ENCODE assay signal across 13 mouse cellular contexts in genomic region chr4:137943540-137943939, GRCm38 (mm10). TPM values are rescaled to one million over a fixed set of nuclear protein-coding genes. Genes with fewer than 3 reads are reported as not detected.
DNase-seq lines count a peak whose midpoint lies in the region; ATAC-seq and TF ChIP-seq lines count a peak whose summit lies in the region.
"Had no signal": no experiment of that assay in that cellular context is flagged by ENCODE, and none has a peak within 500 bp of the region (broad histone marks: within the 10 kb centered on the region; RNA-seq: fewer than 3 reads in every experiment).

No protein-coding gene starts in this region.

- no peak for TF ChIP-seq CTCF in left cerebral cortex, adult 2 months (IDR thresholded peaks at IDR 0.05)

- peaks cover 28% of the 10 kb centered on the region for H3K36me3 ChIP-seq in heart, embryonic 11.5 days (ENCODE audit: control insufficient read depth, insufficient read depth, low read length)
- peaks cover 26% of the 10 kb centered on the region for H3K36me3 ChIP-seq in liver, embryonic 15.5 days (replicated peaks)
- H3K36me3 ChIP-seq: G1E had no signal

- DNase-seq in heart, adult 11 months, result peak; percentile 96
- no peak for DNase-seq in left cerebral cortex, adult 2 months (ENCODE audit: extremely low spot score in 1 of 2, low spot score in 2 of 2)
- DNase-seq in left cerebral cortex, postnatal 10 days (ENCODE audit: extremely low spot score in 1 of 2, low spot score in 2 of 2), result no peak
- peak; percentile 80 for DNase-seq in adrenal gland, postnatal 14 days
- DNase-seq in c-Kit-positive CD71-positive TER-119-positive erythroid progenitor cells, embryonic 14.5 days (ENCODE audit: low spot score), result no peak
- DNase-seq: layer of hippocampus, adult 9-11 months; thymus, adult 2 months had no signal

- H3K9ac ChIP-seq in heart, embryonic 11.5 days (ENCODE audit: low read depth, low read length), result no peak overlapping the region
- H3K9ac ChIP-seq in liver, embryonic 15.5 days, result no peak overlapping the region
- H3K9ac ChIP-seq: embryonic facial prominence, embryonic 12.5 days; hindbrain, embryonic 15.5 days; midbrain, embryonic 12.5 days had no signal

- WGBS in heart, embryonic 11.5 days (ENCODE audit: insufficient replicate concordance), result 73% methylated on average over 10 of the region's 10 CpGs
- WGBS in liver, embryonic 15.5 days (ENCODE audit: insufficient replicate concordance), result 67% methylated on average over 10 of the region's 10 CpGs

- no peak overlapping the region for H3K4me2 ChIP-seq in heart, embryonic 11.5 days
- H3K4me2 ChIP-seq in liver, embryonic 15.5 days, result no peak overlapping the region
- H3K4me2 ChIP-seq: embryonic facial prominence, embryonic 12.5 days; hindbrain, embryonic 15.5 days; midbrain, embryonic 12.5 days had no signal

- no peak overlapping the region for H3K4me3 ChIP-seq in heart, embryonic 11.5 days (ENCODE audit: low read depth, low read length)
- H3K4me3 ChIP-seq in left cerebral cortex, adult 2 months, result no peak overlapping the region
- H3K4me3 ChIP-seq in liver, embryonic 15.5 days (replicated peaks), result no peak overlapping the region
- H3K4me3 ChIP-seq: embryonic facial prominence, embryonic 12.5 days; hindbrain, embryonic 15.5 days; midbrain, embryonic 12.5 days had no signal

- intact Hi-C loops in left cerebral cortex, adult 2 months (cut with DNase I), result loop anchor here (2.0 to 5.0 kb wide), 2 partner anchors 79 to 211 kb away; no protein-coding TSS in a partner anchor
- intact Hi-C loops in left cerebral cortex, postnatal 10 days (cut with DNase I), result no loop called here

- ATAC-seq in heart, embryonic 11.5 days (replicated peaks; ENCODE audit: insufficient number of reproducible peaks, low FRiP score, low TSS enrichment), result no peak
- ATAC-seq in liver, embryonic 15.5 days (ENCODE audit: insufficient read depth), result peak; percentile 70

- no peaks in the 10 kb centered on the region for H3K9me3 ChIP-seq in heart, embryonic 11.5 days (replicated peaks; ENCODE audit: control insufficient read depth, low read length)
- H3K9me3 ChIP-seq in liver, embryonic 15.5 days (replicated peaks), result no peaks in the 10 kb centered on the region
- H3K9me3 ChIP-seq: embryonic facial prominence, embryonic 12.5 days; G1E; hindbrain, embryonic 15.5 days; midbrain, embryonic 12.5 days had no signal

- no peaks in the 10 kb centered on the region for H3K27me3 ChIP-seq in heart, embryonic 11.5 days (ENCODE audit: control insufficient read depth, insufficient read depth, low read length)
- no peaks in the 10 kb centered on the region for H3K27me3 ChIP-seq in liver, embryonic 15.5 days
- H3K27me3 ChIP-seq: embryonic facial prominence, embryonic 12.5 days; hindbrain, embryonic 15.5 days; midbrain, embryonic 12.5 days had no signal

- no peak overlapping the region for H3K27ac ChIP-seq in heart, embryonic 11.5 days (ENCODE audit: low read depth, low read length)
- H3K27ac ChIP-seq in left cerebral cortex, adult 2 months, result peak overlapping the region; percentile 87; the same call in 1 of the 2 replicates
- H3K27ac ChIP-seq in liver, embryonic 15.5 days (replicated peaks), result peak overlapping the region; percentile 67
- H3K27ac ChIP-seq: embryonic facial prominence, embryonic 12.5 days; hindbrain, embryonic 15.5 days had no signal

- peaks cover 5% of the 10 kb centered on the region for H3K4me1 ChIP-seq in heart, embryonic 11.5 days (ENCODE audit: control insufficient read depth, insufficient read depth, low read length)
- H3K4me1 ChIP-seq in liver, embryonic 15.5 days (replicated peaks), result peaks cover 18% of the 10 kb centered on the region
- H3K4me1 ChIP-seq: embryonic facial prominence, embryonic 12.5 days had no signal

RNA-seq across cellular contexts. Expression of gene Eif4g3, which starts 49.3 kb away (rescaled TPM):
- 30.5 and 33.6 TPM in 2 replicates for polyA plus RNA-seq in heart, embryonic 11.5 days (2014; fragmentation: Nextera tagmentation; extraction: Ambion mirVana)
- total RNA-seq in left cerebral cortex, adult 2 months (2021), result 100 to 1,000 TPM; 179 to 187 TPM
- total RNA-seq in left cerebral cortex, postnatal 10 days (2021), result 100 to 1,000 TPM; 198 to 199 TPM
- total RNA-seq in adrenal gland, postnatal 14 days (2021), result 104 and 107 TPM in 2 replicates
- polyA plus RNA-seq in liver, embryonic 15.5 days (2015; fragmentation: Nextera tagmentation; extraction: Ambion mirVana), result 6.3 and 8.5 TPM in 2 replicates

Comparison
In these comparisons a context has a peak if more than half of its experiments do, and no peak if none do; other contexts are left out.
1. DNase-seq: peak in heart, adult 11 months (single experiment) and adrenal gland, postnatal 14 days (single experiment); none in left cerebral cortex, adult 2 months (0 of 2), left cerebral cortex, postnatal 10 days (0 of 2) and c-Kit-positive CD71-positive TER-119-positive erythroid progenitor cells, embryonic 14.5 days (single experiment).